Mouse (Mus musculus): ENCODE data around the gene Golph3. TPM values are rescaled to one million over a fixed set of nuclear protein-coding genes. Genes with fewer than 3 reads are reported as not detected.

The Golph3 gene
- polyA plus RNA-seq, 1 experiment from 2014 or later = 56.7 TPM

- Histone ChIP-seq H3K9ac (replicated peaks; ENCODE audit: low read depth, low read length) (no peak overlapping the region), H3K36me3 (ENCODE audit: control insufficient read depth, insufficient read depth) (peaks cover 9% of the 10 kb centered on the region), H3K9me3 (ENCODE audit: control insufficient read depth, low read length) (no peaks in the 10 kb centered on the region), H3K27ac (ENCODE audit: low read length) (no peak overlapping the region), H3K4me1 (replicated peaks; ENCODE audit: control insufficient read depth, insufficient read depth, low read length) (no peaks in the 10 kb centered on the region), H3K4me3 (replicated peaks; ENCODE audit: low read length) (no peak overlapping the region), H3K4me2 (ENCODE audit: low read length) (no peak overlapping the region), H3K27me3 (replicated peaks; ENCODE audit: control insufficient read depth, insufficient read depth, low read length) (no peaks in the 10 kb centered on the region)
- 94% methylated on average over 3 of the region's 3 CpGs for WGBS
- ATAC-seq = no peak
Measured at GRCm38 (mm10) chr15:12346916-12347315, 25.7 kb downstream of the Golph3 start.

GRCm38 (mm10) chr15:12348950-12349349 is 27.7 kb downstream of the Golph3 start:
- WGBS = 87% methylated on average over 3 of the region's 3 CpGs
- no peak for ATAC-seq

DNA sequence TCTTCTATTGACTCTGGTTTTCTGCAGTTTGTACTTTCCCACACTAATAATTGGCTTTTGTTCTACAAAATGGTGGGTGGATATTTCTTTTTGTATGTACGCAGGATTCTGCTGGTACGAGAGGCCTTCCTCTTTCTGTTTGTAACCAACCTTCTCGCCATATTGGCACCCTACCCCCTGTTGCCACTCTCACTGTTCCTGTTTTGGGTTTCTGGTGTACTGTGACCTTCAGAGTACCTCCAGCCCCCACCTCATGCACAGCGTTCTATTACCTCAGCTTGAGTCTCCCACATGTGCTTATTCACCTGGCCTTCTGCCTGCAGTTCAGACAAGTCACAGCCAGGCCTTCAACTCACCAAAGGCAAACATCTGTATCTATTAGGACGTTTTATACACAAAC is 28.6 kb downstream of the Golph3 start:
- Histone ChIP-seq H3K4me1 (replicated peaks; ENCODE audit: control insufficient read depth, insufficient read depth, low read length) (no peaks in the 10 kb centered on the region), H3K27ac (ENCODE audit: low read length) (no peak overlapping the region), H3K4me3 (replicated peaks; ENCODE audit: low read length) (no peak overlapping the region), H3K9ac (replicated peaks; ENCODE audit: low read depth, low read length) (no peak overlapping the region), H3K36me3 (ENCODE audit: control insufficient read depth, insufficient read depth) (peaks cover 11% of the 10 kb centered on the region), H3K9me3 (ENCODE audit: control insufficient read depth, low read length) (no peaks in the 10 kb centered on the region), H3K4me2 (ENCODE audit: low read length) (no peak overlapping the region), H3K27me3 (replicated peaks; ENCODE audit: control insufficient read depth, insufficient read depth, low read length) (no peaks in the 10 kb centered on the region)
- ATAC-seq = no peak
- 93% methylated on average over 5 of the region's 5 CpGs for WGBS

More at GRCm38 (mm10) chr15:12348950-12349349, 27.7 kb downstream of the Golph3 start:
- Histone ChIP-seq H3K36me3 (ENCODE audit: control insufficient read depth, insufficient read depth) (peaks cover 11% of the 10 kb centered on the region), H3K4me2 (ENCODE audit: low read length) (no peak overlapping the region), H3K27me3 (replicated peaks; ENCODE audit: control insufficient read depth, insufficient read depth, low read length) (no peaks in the 10 kb centered on the region), H3K9ac (replicated peaks; ENCODE audit: low read depth, low read length) (no peak overlapping the region), H3K4me1 (replicated peaks; ENCODE audit: control insufficient read depth, insufficient read depth, low read length) (no peaks in the 10 kb centered on the region), H3K4me3 (replicated peaks; ENCODE audit: low read length) (no peak overlapping the region), H3K9me3 (ENCODE audit: control insufficient read depth, low read length) (no peaks in the 10 kb centered on the region), H3K27ac (ENCODE audit: low read length) (no peak overlapping the region)

GRCm38 (mm10) chr15:12351470-12351869 is 30.2 kb downstream of the Golph3 start:
- Histone ChIP-seq H3K27me3 (replicated peaks; ENCODE audit: control insufficient read depth, insufficient read depth, low read length) (no peaks in the 10 kb centered on the region), H3K9ac (replicated peaks; ENCODE audit: low read depth, low read length) (no peak overlapping the region), H3K4me1 (replicated peaks; ENCODE audit: control insufficient read depth, insufficient read depth, low read length) (no peaks in the 10 kb centered on the region), H3K27ac (ENCODE audit: low read length) (no peak overlapping the region), H3K4me3 (replicated peaks; ENCODE audit: low read length) (no peak overlapping the region), H3K4me2 (ENCODE audit: low read length) (no peak overlapping the region), H3K9me3 (ENCODE audit: control insufficient read depth, low read length) (no peaks in the 10 kb centered on the region), H3K36me3 (ENCODE audit: control insufficient read depth, insufficient read depth) (peaks cover 11% of the 10 kb centered on the region)
- 86% methylated on average over 7 of the region's 7 CpGs for WGBS
- peak; percentile 37; the same call in 1 of the 2 replicates for ATAC-seq

DNA sequence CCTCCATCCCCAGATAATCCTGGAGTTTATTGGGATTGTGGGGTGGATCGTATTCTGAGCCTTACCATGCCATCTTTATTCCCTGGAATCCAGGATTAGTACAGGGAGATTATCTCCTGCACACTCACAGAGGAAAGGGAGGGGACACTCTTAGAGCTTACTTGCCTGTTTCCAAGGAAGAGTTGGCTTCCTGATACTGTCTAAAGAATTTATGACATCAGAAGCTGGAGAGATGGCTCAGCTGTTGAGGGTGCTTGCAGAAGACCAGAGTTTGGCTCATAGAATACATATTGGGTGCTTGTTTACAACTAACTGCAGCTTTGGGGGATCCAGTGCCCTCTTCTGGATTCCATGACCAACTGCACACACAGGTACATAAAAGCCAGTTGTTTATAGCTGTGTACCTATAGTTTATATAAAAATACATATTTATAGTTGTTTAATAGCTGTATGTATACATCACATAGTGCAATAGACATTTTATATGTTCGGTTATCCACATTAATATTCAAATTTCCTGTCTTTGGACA is 33.1 kb downstream of the Golph3 start:
- Histone ChIP-seq H3K27ac (ENCODE audit: low read length) (no peak overlapping the region), H3K36me3 (ENCODE audit: control insufficient read depth, insufficient read depth) (peaks cover 8% of the 10 kb centered on the region), H3K9me3 (ENCODE audit: control insufficient read depth, low read length) (no peaks in the 10 kb centered on the region), H3K4me3 (replicated peaks; ENCODE audit: low read length) (no peak overlapping the region), H3K27me3 (replicated peaks; ENCODE audit: control insufficient read depth, insufficient read depth, low read length) (no peaks in the 10 kb centered on the region), H3K4me1 (replicated peaks; ENCODE audit: control insufficient read depth, insufficient read depth, low read length) (no peaks in the 10 kb centered on the region), H3K4me2 (ENCODE audit: low read length) (no peak overlapping the region), H3K9ac (replicated peaks; ENCODE audit: low read depth, low read length) (no peak overlapping the region)
- no peak for ATAC-seq
- 92% methylated on average over 2 of the region's 2 CpGs for WGBS

GRCm38 (mm10) chr15:12355261-12355660 is 34.0 kb downstream of the Golph3 start:
- Histone ChIP-seq H3K9ac (replicated peaks; ENCODE audit: low read depth, low read length) (no peak overlapping the region), H3K4me3 (replicated peaks; ENCODE audit: low read length) (no peak overlapping the region), H3K36me3 (ENCODE audit: control insufficient read depth, insufficient read depth) (peaks cover 4% of the 10 kb centered on the region), H3K9me3 (ENCODE audit: control insufficient read depth, low read length) (no peaks in the 10 kb centered on the region), H3K4me1 (replicated peaks; ENCODE audit: control insufficient read depth, insufficient read depth, low read length) (no peaks in the 10 kb centered on the region), H3K4me2 (ENCODE audit: low read length) (no peak overlapping the region), H3K27me3 (replicated peaks; ENCODE audit: control insufficient read depth, insufficient read depth, low read length) (no peaks in the 10 kb centered on the region), H3K27ac (ENCODE audit: low read length) (no peak overlapping the region)
- WGBS = 93% methylated on average over 6 of the region's 6 CpGs
- ATAC-seq = no peak

- ATAC-seq = no peak
- no peak overlapping the region for H3K27ac ChIP-seq (ENCODE audit: low read length)
Measured at GRCm38 (mm10) chr15:12355907-12356306, 34.7 kb downstream of the Golph3 start.

GRCm38 (mm10) chr15:12357459-12357858 is 36.2 kb downstream of the Golph3 start:
- H3K27me3 ChIP-seq (replicated peaks; ENCODE audit: control insufficient read depth, insufficient read depth, low read length) = no peaks in the 10 kb centered on the region
- no peak overlapping the region for H3K27ac ChIP-seq (ENCODE audit: low read length)
- no peak for ATAC-seq
- no peaks in the 10 kb centered on the region for H3K4me1 ChIP-seq (replicated peaks; ENCODE audit: control insufficient read depth, insufficient read depth, low read length)
- H3K4me2 ChIP-seq (ENCODE audit: low read length) = no peak overlapping the region
- H3K4me3 ChIP-seq (replicated peaks; ENCODE audit: low read length) = no peak overlapping the region
- peaks cover 4% of the 10 kb centered on the region for H3K36me3 ChIP-seq (ENCODE audit: control insufficient read depth, insufficient read depth)
- H3K9ac ChIP-seq (replicated peaks; ENCODE audit: low read depth, low read length) = no peak overlapping the region
- no peaks in the 10 kb centered on the region for H3K9me3 ChIP-seq (ENCODE audit: control insufficient read depth, low read length)

More at GRCm38 (mm10) chr15:12355907-12356306, 34.7 kb downstream of the Golph3 start:
- WGBS = 90% methylated on average over 7 of the region's 7 CpGs
- H3K27me3 ChIP-seq (replicated peaks; ENCODE audit: control insufficient read depth, insufficient read depth, low read length) = no peaks in the 10 kb centered on the region
- no peak overlapping the region for H3K9ac ChIP-seq (replicated peaks; ENCODE audit: low read depth, low read length)
- no peak overlapping the region for H3K4me3 ChIP-seq (replicated peaks; ENCODE audit: low read length)
- H3K4me2 ChIP-seq (ENCODE audit: low read length) = no peak overlapping the region
- H3K4me1 ChIP-seq (replicated peaks; ENCODE audit: control insufficient read depth, insufficient read depth, low read length) = no peaks in the 10 kb centered on the region
- H3K36me3 ChIP-seq (ENCODE audit: control insufficient read depth, insufficient read depth) = peaks cover 4% of the 10 kb centered on the region
- H3K9me3 ChIP-seq (ENCODE audit: control insufficient read depth, low read length) = no peaks in the 10 kb centered on the region

DNA sequence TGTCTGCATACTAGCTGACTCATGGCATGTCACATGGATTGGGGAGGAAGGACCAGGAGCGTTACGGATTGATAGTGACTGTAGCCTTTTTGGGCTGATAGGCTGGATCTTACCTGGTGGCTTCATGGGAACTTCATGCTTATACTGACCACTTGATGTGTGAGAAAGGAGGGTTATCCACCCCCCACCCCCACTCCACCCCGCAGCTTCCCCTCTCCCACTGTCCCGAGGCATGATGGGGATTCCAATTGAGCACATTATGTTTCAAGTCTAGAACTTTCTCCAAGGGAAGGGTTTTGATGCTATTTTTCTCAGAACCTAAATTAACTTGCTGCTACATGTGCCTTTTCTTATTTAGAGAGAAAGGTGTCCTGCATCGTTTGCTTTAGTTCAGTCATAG is 37.1 kb downstream of the Golph3 start:
- Histone ChIP-seq H3K9ac (replicated peaks; ENCODE audit: low read depth, low read length) (no peak overlapping the region), H3K9me3 (ENCODE audit: control insufficient read depth, low read length) (no peaks in the 10 kb centered on the region), H3K27me3 (replicated peaks; ENCODE audit: control insufficient read depth, insufficient read depth, low read length) (no peaks in the 10 kb centered on the region), H3K36me3 (ENCODE audit: control insufficient read depth, insufficient read depth) (no peaks in the 10 kb centered on the region; the same call in 1 of the 2 replicates), H3K27ac (ENCODE audit: low read length) (no peak overlapping the region), H3K4me1 (replicated peaks; ENCODE audit: control insufficient read depth, insufficient read depth, low read length) (no peaks in the 10 kb centered on the region), H3K4me3 (replicated peaks; ENCODE audit: low read length) (no peak overlapping the region), H3K4me2 (ENCODE audit: low read length) (no peak overlapping the region)
- ATAC-seq = no peak
- 96% methylated on average over 5 of the region's 5 CpGs for WGBS

Measured in forebrain, embryonic 16.5 days (tissue).